8 mouse cellular contexts compared by ENCODE assay signal in the genomic region with DNA sequence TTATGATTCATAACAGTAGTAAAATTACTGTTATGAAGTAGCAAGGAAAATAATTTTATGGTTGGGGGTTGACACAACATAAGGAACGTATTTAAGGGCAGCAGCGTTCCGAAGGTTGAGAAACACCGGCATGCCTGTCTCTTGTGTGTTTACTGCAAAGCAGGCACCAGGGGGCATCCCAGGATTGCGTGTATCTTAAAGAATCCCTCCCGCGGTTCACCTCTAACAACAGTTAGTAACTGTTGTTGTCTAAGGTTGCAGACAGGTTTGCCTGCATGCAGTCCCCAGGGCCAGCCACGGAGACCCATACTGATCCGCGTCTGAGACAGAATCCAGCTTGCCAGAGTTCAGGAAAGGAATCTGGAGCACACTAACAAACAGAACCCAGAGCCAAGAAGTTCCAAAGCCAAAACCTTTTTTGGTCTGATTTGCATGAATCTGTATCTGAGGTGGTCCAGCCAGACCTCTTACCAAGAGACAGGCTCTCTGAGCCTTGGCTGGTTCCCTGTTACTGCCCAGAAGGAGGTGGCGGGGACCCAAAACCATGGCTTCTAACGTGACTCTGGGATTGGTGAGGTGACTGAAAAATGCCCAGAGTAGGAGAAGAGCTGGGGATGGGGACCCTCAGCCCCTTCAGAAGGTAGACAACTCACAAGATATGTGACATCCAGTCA. TPM values are rescaled to one million over a fixed set of nuclear protein-coding genes. Genes with fewer than 3 reads are reported as not detected.
DNase-seq lines count a peak whose midpoint lies in the region; ATAC-seq and TF ChIP-seq lines count a peak whose summit lies in the region.

No protein-coding gene starts in this region.

- peak; percentile 85 for TF ChIP-seq CTCF in forebrain, postnatal 0 days (IDR thresholded peaks at IDR 0.05; ENCODE audit: low read depth)

- 32% methylated on average over 12 of the region's 12 CpGs for WGBS in forebrain, postnatal 0 days
- 18% methylated on average over 12 of the region's 12 CpGs for WGBS in lung, embryonic 16.5 days

- no peaks in the 10 kb centered on the region for H3K27me3 ChIP-seq in forebrain, postnatal 0 days (ENCODE audit: insufficient read depth, low read length)
- H3K27me3 ChIP-seq in lung, embryonic 16.5 days (ENCODE audit: control insufficient read depth, insufficient read depth, low read depth, low read length) = no peaks in the 10 kb centered on the region

- no peaks in the 10 kb centered on the region for H3K36me3 ChIP-seq in forebrain, postnatal 0 days (ENCODE audit: insufficient read depth)
- H3K36me3 ChIP-seq in lung, embryonic 16.5 days (ENCODE audit: control insufficient read depth, insufficient read depth, low read length) = no peaks in the 10 kb centered on the region

- H3K4me2 ChIP-seq in forebrain, postnatal 0 days (ENCODE audit: low read depth) = no peak overlapping the region
- H3K4me2 ChIP-seq in lung, embryonic 16.5 days (ENCODE audit: low read depth, low read length) = no peak overlapping the region

- H3K4me1 ChIP-seq in forebrain, postnatal 0 days (ENCODE audit: insufficient read depth) = no peaks in the 10 kb centered on the region
- 0 out of 2 replicates have a peak, but pooled peaks cover 2% of the 10 kb centered on the region for H3K4me1 ChIP-seq in lung, embryonic 16.5 days (replicated peaks; ENCODE audit: control insufficient read depth, insufficient read depth, low read length)

- peak; percentile 22 to 27 for DNase-seq in urinary bladder, adult 18-20 months (ENCODE audit: low spot score in 2 of 2)
- DNase-seq in urinary bladder, postnatal 10 days (ENCODE audit: low spot score) = no peak
- DNase-seq in brain, embryonic 18.5 days (ENCODE audit: low read depth, low spot score) = peak; percentile 20
- DNase-seq in forebrain, postnatal 0 days = peak; percentile 83
- peak; percentile 75 for DNase-seq in kidney, adult 9 months
- peak; percentile 65 for DNase-seq in right cerebral cortex, postnatal 14 days

- H3K9ac ChIP-seq in forebrain, postnatal 0 days = no peak overlapping the region
- H3K9ac ChIP-seq in lung, embryonic 16.5 days (ENCODE audit: low read length) = no peak overlapping the region

- no peak overlapping the region for H3K4me3 ChIP-seq in forebrain, postnatal 0 days (ENCODE audit: low read depth, low read length)
- no peak overlapping the region for H3K4me3 ChIP-seq in lung, embryonic 16.5 days (ENCODE audit: low read length)

- no peaks in the 10 kb centered on the region for H3K9me3 ChIP-seq in forebrain, postnatal 0 days (ENCODE audit: low read length)
- no peaks in the 10 kb centered on the region for H3K9me3 ChIP-seq in lung, embryonic 16.5 days (ENCODE audit: control insufficient read depth, low read length)

- no peak overlapping the region for H3K27ac ChIP-seq in forebrain, postnatal 0 days (ENCODE audit: low read depth, low read length)
- H3K27ac ChIP-seq in lung, embryonic 16.5 days (ENCODE audit: low read length) = no peak overlapping the region

- peak; percentile 63; the same call in 1 of the 2 replicates for ATAC-seq in forebrain, postnatal 0 days
- ATAC-seq in lung, embryonic 16.5 days (ENCODE audit: low read depth) = peak; percentile 64; the same call in 1 of the 2 replicates
- no peak for ATAC-seq in erythroblast, adult 5-6 weeks (replicated peaks; ENCODE audit: low FRiP score, poor library complexity, severe bottlenecking)

RNA-seq across cellular contexts. Expression of gene Rpap3, which starts 12.4 kb away (rescaled TPM):
- 39.6 and 45.5 TPM in 2 replicates for total RNA-seq in forebrain, postnatal 0 days (2014; rRNA removed)
- 45.6 and 47.7 TPM in 2 replicates for polyA plus RNA-seq in forebrain, postnatal 0 days (2015; fragmentation: Nextera tagmentation; extraction: Ambion mirVana)
- 20.5 and 25.2 TPM in 2 replicates for polyA plus RNA-seq in lung, embryonic 16.5 days (2015; fragmentation: Nextera tagmentation; extraction: Ambion mirVana)
- total RNA-seq in erythroblast, adult 5-6 weeks (2015; ENCODE audit: low replicate concordance) = 0.84 and 2.9 TPM in 2 replicates
- 3.8 and 5.4 TPM in 2 replicates for total RNA-seq in erythroblast, adult 5-6 weeks (2017; ENCODE audit: low replicate concordance)

RNA-seq across cellular contexts. Expression of gene Endou, which starts 13.1 kb away (rescaled TPM):
- 0.14 and 0.15 TPM in 2 replicates for total RNA-seq in forebrain, postnatal 0 days (2014; rRNA removed)
- polyA plus RNA-seq in forebrain, postnatal 0 days (2015; fragmentation: Nextera tagmentation; extraction: Ambion mirVana) = 0.18 and 0.34 TPM in 2 replicates
- polyA plus RNA-seq in lung, embryonic 16.5 days (2015; fragmentation: Nextera tagmentation; extraction: Ambion mirVana) = 0.55 and 1.6 TPM in 2 replicates
- not detected in 2 replicates for total RNA-seq in erythroblast, adult 5-6 weeks (2015; ENCODE audit: low replicate concordance)
- not detected in 2 replicates for total RNA-seq in erythroblast, adult 5-6 weeks (2017; ENCODE audit: low replicate concordance)

RNA-seq across cellular contexts. Expression of gene Rapgef3, which starts 49.8 kb away (rescaled TPM):
- 16.6 and 22.0 TPM in 2 replicates for total RNA-seq in forebrain, postnatal 0 days (2014; rRNA removed)
- polyA plus RNA-seq in forebrain, postnatal 0 days (2015; fragmentation: Nextera tagmentation; extraction: Ambion mirVana) = 6.5 and 8.7 TPM in 2 replicates
- 20.8 and 22.7 TPM in 2 replicates for polyA plus RNA-seq in lung, embryonic 16.5 days (2015; fragmentation: Nextera tagmentation; extraction: Ambion mirVana)
- not detected in 2 replicates for total RNA-seq in erythroblast, adult 5-6 weeks (2015; ENCODE audit: low replicate concordance)
- total RNA-seq in erythroblast, adult 5-6 weeks (2017; ENCODE audit: low replicate concordance) = 2.3 and 2.6 TPM in 2 replicates
